Mouse (Mus musculus) left cerebral cortex, postnatal 4 days (tissue): Measurements from ENCODE around the gene Itprid1. TPM values are rescaled to one million over a fixed set of nuclear protein-coding genes. Genes with fewer than 3 reads are reported as not detected.

Experiments
- DNase-seq: peaks from one replicate; pipeline ENCODE4 v3.0.0-alpha.2; 2022
- intact Hi-C: fragments of 180-260 bp; cut with DNase I; formaldehyde crosslinking; loops from one replicate; pipeline ENCODE4 v1.15.1; 2025
- total RNA-seq, 2 experiments: library from RNA; stranded (reverse); gene quantifications; 2 replicates each; pipeline ENCODE4 v1.2.3; 2021

Gene Itprid1
- 1 to 10 TPM; 1.3 to 1.8 TPM for total RNA-seq

- no peak for DNase-seq
Measured at GRCm38 (mm10) chr6:55836650-55837320, at the start of gene Itprid1. Itprid1 (plus strand) TSS chr6:55836895.

GRCm38 (mm10) chr6:55789557-55789956 lies 47.1 kb upstream of the Itprid1 start:
- DNase-seq = no peak
- intact Hi-C loops = no loop called here

More at GRCm38 (mm10) chr6:55836650-55837320, at the start of gene Itprid1:
- intact Hi-C loops = loop anchor here (10.0 kb wide), 1 partner anchor 88 kb away; no protein-coding TSS in a partner anchor

- DNase-seq = no peak
- intact Hi-C loops = no loop called here
Measured at GRCm38 (mm10) chr6:55791852-55792496, 44.7 kb upstream of the Itprid1 start.

GRCm38 (mm10) chr6:55792536-55792935 lies 44.2 kb upstream of the Itprid1 start:
- intact Hi-C loops = no loop called here
- DNase-seq = no peak

GRCm38 (mm10) chr6:55802686-55803085 lies 34.0 kb upstream of the Itprid1 start:
- no peak for DNase-seq
- intact Hi-C loops = loop anchor here (10.0 kb wide), 1 partner anchor 248 kb away; no protein-coding TSS in a partner anchor

GRCm38 (mm10) chr6:55803357-55803756 lies 33.3 kb upstream of the Itprid1 start:
- intact Hi-C loops = loop anchor here (10.0 kb wide), 1 partner anchor 249 kb away; no protein-coding TSS in a partner anchor
- no peak for DNase-seq

- intact Hi-C loops = loop anchor here (10.0 kb wide), 1 partner anchor 249 kb away; no protein-coding TSS in a partner anchor
- peak; percentile 97 for DNase-seq
Measured at GRCm38 (mm10) chr6:55803991-55804680, 32.6 kb upstream of the Itprid1 start.

GRCm38 (mm10) chr6:55804681-55805000 lies 32.1 kb upstream of the Itprid1 start:
- DNase-seq = no peak
- intact Hi-C loops = loop anchor here (10.0 kb wide), 1 partner anchor 250 kb away; no protein-coding TSS in a partner anchor

- intact Hi-C loops = loop anchor here (10.0 kb wide), 1 partner anchor 251 kb away; no protein-coding TSS in a partner anchor
Measured at GRCm38 (mm10) chr6:55805291-55806137, 31.2 kb upstream of the Itprid1 start.

GRCm38 (mm10) chr6:55806537-55806936 lies 30.2 kb upstream of the Itprid1 start:
- intact Hi-C loops = loop anchor here (10.0 kb wide), 1 partner anchor 252 kb away; no protein-coding TSS in a partner anchor

More at GRCm38 (mm10) chr6:55805291-55806137, 31.2 kb upstream of the Itprid1 start:
- DNase-seq = peak; percentile 21

GRCm38 (mm10) chr6:55808692-55809091 lies 28.0 kb upstream of the Itprid1 start:
- intact Hi-C loops = loop anchor here (10.0 kb wide), 1 partner anchor 254 kb away; no protein-coding TSS in a partner anchor
- DNase-seq = no peak

More at GRCm38 (mm10) chr6:55806537-55806936, 30.2 kb upstream of the Itprid1 start:
- no peak for DNase-seq

GRCm38 (mm10) chr6:55811153-55811552 lies 25.5 kb upstream of the Itprid1 start:
- no peak for DNase-seq
- intact Hi-C loops = no loop called here

- intact Hi-C loops = no loop called here
- DNase-seq = no peak
Measured at GRCm38 (mm10) chr6:55812353-55812752, 24.3 kb upstream of the Itprid1 start.

- intact Hi-C loops = no loop called here
- DNase-seq = no peak
Measured at GRCm38 (mm10) chr6:55814184-55814926, 22.3 kb upstream of the Itprid1 start.

- intact Hi-C loops = no loop called here
Measured at GRCm38 (mm10) chr6:55816911-55817310, 19.8 kb upstream of the Itprid1 start.

GRCm38 (mm10) chr6:55829722-55830121 lies 7.0 kb upstream of the Itprid1 start:
- DNase-seq = no peak
- intact Hi-C loops = loop anchor here (10.0 kb wide), 1 partner anchor 95 kb away; no protein-coding TSS in a partner anchor

More at GRCm38 (mm10) chr6:55816911-55817310, 19.8 kb upstream of the Itprid1 start:
- no peak for DNase-seq

GRCm38 (mm10) chr6:55852589-55852988 lies 15.9 kb downstream of the Itprid1 start:
- DNase-seq = no peak
- intact Hi-C loops = no loop called here

GRCm38 (mm10) chr6:55856085-55856484 lies 19.4 kb downstream of the Itprid1 start:
- intact Hi-C loops = no loop called here
- DNase-seq = no peak

GRCm38 (mm10) chr6:55865206-55865605 lies 28.5 kb downstream of the Itprid1 start:
- intact Hi-C loops = no loop called here
- no peak for DNase-seq
